Mouse (Mus musculus): ENCODE measurements around the gene Morc3.

DNA sequence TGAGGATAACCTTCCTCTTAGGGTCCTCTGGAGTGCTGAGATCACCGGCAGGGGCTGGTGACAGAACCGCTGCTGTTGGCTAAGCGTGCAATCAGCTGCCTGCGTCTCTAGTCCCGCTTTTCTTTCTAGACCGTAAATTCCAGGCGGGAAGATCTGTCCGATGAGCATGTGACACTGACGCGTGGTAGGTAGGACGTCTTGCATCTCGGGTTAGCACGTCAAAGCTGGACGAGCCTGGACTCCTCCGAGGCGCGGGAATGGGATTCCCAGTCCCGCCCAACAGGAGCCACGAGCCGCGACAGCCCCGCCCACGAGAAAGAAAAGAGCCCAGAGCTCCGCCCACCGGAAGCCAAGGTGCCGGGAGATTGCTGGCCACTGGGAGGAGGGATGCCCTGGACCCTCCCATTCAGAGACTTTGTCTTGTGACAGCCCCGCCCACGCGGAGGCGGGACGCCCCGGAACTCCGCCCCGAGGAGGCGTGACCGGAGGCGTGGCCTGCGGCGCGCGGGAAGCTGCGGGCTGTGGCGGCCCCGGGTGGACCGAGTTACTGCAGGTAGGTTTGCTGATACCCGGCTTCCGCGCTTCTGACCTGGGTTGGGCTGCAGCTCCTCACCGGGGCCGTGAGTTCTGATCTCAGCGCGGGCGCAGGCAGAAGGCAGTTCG, 51.6 kb downstream of the Morc3 start, which contains the start of gene Chaf1b:
- TF ChIP-seq POLR2A (IDR thresholded peaks at IDR 0.05; ENCODE audit: borderline replicate concordance, low read depth, low read length), result no peak
- no peak for TF ChIP-seq CTCF (IDR thresholded peaks at IDR 0.05; ENCODE audit: low read depth, low read length)

All from bone marrow macrophage, adult 2 months (primary cell).